In the genomic region with DNA sequence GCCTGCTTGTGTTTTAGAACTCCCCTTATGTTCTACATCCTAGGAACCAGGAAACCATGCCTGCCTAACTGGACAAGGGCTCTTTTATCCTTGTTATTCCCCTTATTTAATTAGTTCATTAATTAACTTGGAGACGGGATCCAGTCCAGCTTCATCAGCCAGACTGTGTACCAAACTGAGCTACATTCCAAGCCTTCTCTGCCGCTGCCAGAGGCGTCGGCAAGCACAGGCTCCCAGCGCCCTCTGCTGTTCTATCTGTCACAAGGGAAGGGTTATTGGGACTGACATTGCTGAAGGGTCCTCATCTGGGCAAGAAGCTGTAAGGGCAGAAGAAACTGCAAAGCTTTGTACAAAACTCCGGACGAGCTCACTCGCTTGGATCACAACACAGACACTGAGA, we compare ENCODE assay signal across 9 mouse cellular contexts. TPM values are rescaled to one million over a fixed set of nuclear protein-coding genes. Genes with fewer than 3 reads are reported as not detected.
DNase-seq lines count a peak whose midpoint lies in the region; ATAC-seq and TF ChIP-seq lines count a peak whose summit lies in the region.
"Had no signal": no experiment of that assay in that cellular context is flagged by ENCODE, and none has a peak within 500 bp of the region (broad histone marks: within the 10 kb centered on the region; RNA-seq: fewer than 3 reads in every experiment).

No protein-coding gene starts in this region.

- no peak overlapping the region for H3K4me2 ChIP-seq in kidney, embryonic 16.5 days (replicated peaks; ENCODE audit: low read depth, low read length)
- H3K4me2 ChIP-seq in liver, embryonic 13.5 days = no peak overlapping the region
- H3K4me2 ChIP-seq: lung, embryonic 15.5 days had no signal

- H3K27me3 ChIP-seq in E14TG2a.4 (ENCODE audit: insufficient read depth, low read length) = peaks cover 4% of the 10 kb centered on the region; the same call in 1 of the 2 replicates
- no peaks in the 10 kb centered on the region for H3K27me3 ChIP-seq in kidney, embryonic 16.5 days (ENCODE audit: insufficient read depth, low read length)
- peaks cover 4% of the 10 kb centered on the region; the same call in 1 of the 2 replicates for H3K27me3 ChIP-seq in liver, embryonic 13.5 days
- H3K27me3 ChIP-seq: lung, embryonic 15.5 days had no signal

- H3K4me3 ChIP-seq in E14TG2a.4 (replicated peaks; ENCODE audit: low read length) = no peak overlapping the region
- no peak overlapping the region for H3K4me3 ChIP-seq in kidney, embryonic 16.5 days (ENCODE audit: low read length)
- H3K4me3 ChIP-seq in liver, embryonic 13.5 days (replicated peaks) = no peak overlapping the region
- H3K4me3 ChIP-seq: lung, embryonic 15.5 days had no signal

- H3K9me3 ChIP-seq in E14TG2a.4 (ENCODE audit: low read length) = peaks cover 19% of the 10 kb centered on the region
- no peaks in the 10 kb centered on the region for H3K9me3 ChIP-seq in kidney, embryonic 16.5 days (ENCODE audit: low read length)
- H3K9me3 ChIP-seq in liver, embryonic 13.5 days (replicated peaks) = no peaks in the 10 kb centered on the region
- H3K9me3 ChIP-seq: lung, embryonic 15.5 days had no signal

- no peak overlapping the region for H3K27ac ChIP-seq in kidney, embryonic 16.5 days (ENCODE audit: low read length)
- H3K27ac ChIP-seq in liver, embryonic 13.5 days = no peak overlapping the region
- H3K27ac ChIP-seq: lung, embryonic 15.5 days had no signal

- H3K9ac ChIP-seq in kidney, embryonic 16.5 days (replicated peaks; ENCODE audit: low read length) = no peak overlapping the region; the same call in 1 of the 2 replicates
- H3K9ac ChIP-seq in liver, embryonic 13.5 days = no peak overlapping the region
- H3K9ac ChIP-seq: lung, embryonic 15.5 days had no signal

- WGBS in kidney, embryonic 16.5 days = 4% methylated on average over 8 of the region's 8 CpGs
- 5% methylated on average over 8 of the region's 8 CpGs for WGBS in liver, embryonic 13.5 days (ENCODE audit: insufficient replicate concordance)

- ATAC-seq in kidney, embryonic 16.5 days (ENCODE audit: low FRiP score, low TSS enrichment) = peak; percentile 78; the same call in 1 of the 2 replicates
- ATAC-seq in liver, embryonic 13.5 days (ENCODE audit: low read depth) = no peak

- peak; percentile 59 for TF ChIP-seq CTCF in E14TG2a.4 (conservative IDR thresholded peaks at IDR 0.05; ENCODE audit: low read length)

- no peaks in the 10 kb centered on the region for H3K36me3 ChIP-seq in E14TG2a.4 (ENCODE audit: insufficient read depth, low read length)
- no peaks in the 10 kb centered on the region for H3K36me3 ChIP-seq in kidney, embryonic 16.5 days (ENCODE audit: insufficient read depth, low read length)
- no peaks in the 10 kb centered on the region for H3K36me3 ChIP-seq in liver, embryonic 13.5 days
- H3K36me3 ChIP-seq: lung, embryonic 15.5 days had no signal

- peak; percentile 78 to 90 for DNase-seq in adrenal gland, adult (ENCODE audit: inconsistent age in 2 of 2, low spot score in 1 of 2)
- peak; percentile 61 for DNase-seq in embryo, embryonic 11.5 days (ENCODE audit: low read depth, low spot score)
- DNase-seq in heart, adult 18-20 months = peak; percentile 69 to 85
- DNase-seq in liver, embryonic 13.5 days = peak; percentile 33
- peak; percentile 72 for DNase-seq in right cerebral cortex, adult 18-20 months
- DNase-seq in yolk sac, embryonic 10.5 days (ENCODE audit: low spot score) = peak; percentile 78

- H3K4me1 ChIP-seq in E14TG2a.4 (replicated peaks; ENCODE audit: low read depth, low read length) = no peaks in the 10 kb centered on the region
- H3K4me1 ChIP-seq in kidney, embryonic 16.5 days (ENCODE audit: insufficient read depth, low read length) = no peaks in the 10 kb centered on the region
- no peaks in the 10 kb centered on the region for H3K4me1 ChIP-seq in liver, embryonic 13.5 days (replicated peaks)
- H3K4me1 ChIP-seq: lung, embryonic 15.5 days had no signal

RNA-seq across cellular contexts. Expression of gene Aarsd1, which starts 22.3 kb away (rescaled TPM):
- 10 to 100 TPM; 18.5 to 22.9 TPM for total RNA-seq in heart, adult 18-20 months (2021)
- 79.2 and 84.1 TPM in 2 replicates for polyA plus RNA-seq in kidney, embryonic 16.5 days (2015; fragmentation: Nextera tagmentation; extraction: Ambion mirVana)
- 63.2 and 63.7 TPM in 2 replicates for polyA plus RNA-seq in liver, embryonic 13.5 days (2015; fragmentation: Nextera tagmentation; extraction: Ambion mirVana)

RNA-seq across cellular contexts. Expression of gene G6pc, which starts 27.7 kb away (rescaled TPM):
- total RNA-seq in heart, adult 18-20 months (2021) = not detected
- polyA plus RNA-seq in kidney, embryonic 16.5 days (2015; fragmentation: Nextera tagmentation; extraction: Ambion mirVana) = 2.8 and 3.6 TPM in 2 replicates
- not detected in 2 replicates for polyA plus RNA-seq in liver, embryonic 13.5 days (2015; fragmentation: Nextera tagmentation; extraction: Ambion mirVana)
- polyA plus RNA-seq: lung, embryonic 15.5 days had no signal

RNA-seq across cellular contexts. Expression of gene Gm27029, which starts 29.5 kb away (rescaled TPM):
- 10 to 100 TPM in 1 of 2 experiments, 1 to 10 TPM in 1; 6.0 to 10.3 TPM for total RNA-seq in heart, adult 18-20 months (2021)
- 10.0 and 16.9 TPM in 2 replicates for polyA plus RNA-seq in kidney, embryonic 16.5 days (2015; fragmentation: Nextera tagmentation; extraction: Ambion mirVana)
- polyA plus RNA-seq in liver, embryonic 13.5 days (2015; fragmentation: Nextera tagmentation; extraction: Ambion mirVana) = 3.7 TPM in 2 replicates

RNA-seq across cellular contexts. Expression of gene Rundc1, which starts 29.8 kb away (rescaled TPM):
- total RNA-seq in heart, adult 18-20 months (2021) = 10 to 100 TPM; 11.0 to 11.2 TPM
- 22.8 and 23.8 TPM in 2 replicates for polyA plus RNA-seq in kidney, embryonic 16.5 days (2015; fragmentation: Nextera tagmentation; extraction: Ambion mirVana)
- polyA plus RNA-seq in liver, embryonic 13.5 days (2015; fragmentation: Nextera tagmentation; extraction: Ambion mirVana) = 6.0 and 6.9 TPM in 2 replicates

RNA-seq across cellular contexts. Expression of gene Ptges3l, which starts 30.0 kb away (rescaled TPM):
- 10 to 100 TPM; 52.7 to 61.5 TPM for total RNA-seq in heart, adult 18-20 months (2021)
- 10.1 and 10.9 TPM in 2 replicates for polyA plus RNA-seq in kidney, embryonic 16.5 days (2015; fragmentation: Nextera tagmentation; extraction: Ambion mirVana)
- 0.66 and 1.2 TPM in 2 replicates for polyA plus RNA-seq in liver, embryonic 13.5 days (2015; fragmentation: Nextera tagmentation; extraction: Ambion mirVana)

Comparison
In these comparisons a context has a peak if more than half of its experiments do, and no peak if none do; other contexts are left out.
1. DNase-seq: peak in every context shown above with its lines; median percentile 84 in adrenal gland, adult; 78 in yolk sac, embryonic 10.5 days; 77 in heart, adult 18-20 months; 72 in right cerebral cortex, adult 18-20 months; 61 in embryo, embryonic 11.5 days; 33 in liver, embryonic 13.5 days.